Mouse (Mus musculus) lung, postnatal 0 days (tissue): ENCODE results near the gene Ltb. TPM values are rescaled to one million over a fixed set of nuclear protein-coding genes. Genes with fewer than 3 reads are reported as not detected.

Experiments used
- ATAC-seq: fragments of 200-750 bp; cut with Nextera tagmentation; 2 replicates; pipeline ENCODE4 v1.8.0; 2017; ENCODE audit warnings: moderate library complexity
- DNase-seq: peaks from one replicate; pipeline ENCODE4 v3.0.0-alpha.2; 2016; ENCODE audit warnings: low spot score
- H3K27ac ChIP-seq: fragments of 300-500 bp; sonication (generic); 2 replicates; pipeline ENCODE4 v1.5.1; 2014; ENCODE audit warnings: antibody characterized with exemption, mild to moderate bottlenecking, low read length, mixed read lengths
- H3K27me3 ChIP-seq: fragments of 300-500 bp; sonication (generic); replicated peaks from 2 replicates; pipeline ENCODE4 v1.6.1; 2014; ENCODE audit warnings: low read length, mixed read lengths; ENCODE audit not compliant: insufficient read depth
- H3K36me3 ChIP-seq: fragments of 300-500 bp; sonication (generic); 2 replicates; pipeline ENCODE4 v1.6.1; 2014; ENCODE audit warnings: low read length, mixed read lengths; ENCODE audit not compliant: insufficient read depth
- H3K4me1 ChIP-seq: fragments of 300-500 bp; sonication (generic); 2 replicates; pipeline ENCODE4 v1.6.1; 2014; ENCODE audit warnings: antibody characterized with exemption, low read depth, low read length, mixed read lengths; ENCODE audit not compliant: insufficient read depth
- H3K4me2 ChIP-seq: fragments of 300-500 bp; sonication (generic); replicated peaks from 2 replicates; pipeline ENCODE4 v1.6.1; 2014; ENCODE audit warnings: low read depth, mild to moderate bottlenecking, low read length, moderate library complexity, mixed read lengths
- H3K4me3 ChIP-seq: fragments of 300-500 bp; sonication (generic); 2 replicates; pipeline ENCODE4 v1.5.1; 2014; ENCODE audit warnings: low read depth, low read length
- H3K9ac ChIP-seq: fragments of 300-500 bp; sonication (generic); replicated peaks from 2 replicates; pipeline ENCODE4 v1.6.1; 2014; ENCODE audit warnings: low read depth, mild to moderate bottlenecking
- H3K9me3 ChIP-seq: fragments of 300-500 bp; sonication (generic); 2 replicates; pipeline ENCODE4 v1.6.1; 2016; ENCODE audit warnings: low read length, mixed read lengths
- CTCF ChIP-seq: IDR thresholded peaks from 2 replicates; pipeline ENCODE4 v1.5.1; 2016; ENCODE audit warnings: antibody characterized with exemption, mild to moderate bottlenecking
- EP300 ChIP-seq: IDR thresholded peaks from 2 replicates; pipeline ENCODE4 v1.6.1; 2016; ENCODE audit warnings: antibody characterized with exemption, mild to moderate bottlenecking, control low read depth
- WGBS: fragments of 180-500 bp; shearing (Covaris S2); extraction: QIAGEN DNeasy Blood & Tissue Kit; methylation state at CpG from one replicate; pipeline ENCODE4 v1.1.7; 2014; 5-methylcytosine and 5-hydroxymethylcytosine counted together
- polyA plus RNA-seq: library from polyadenylated mRNA; unstranded; fragments of >200 nt; fragmentation: Nextera tagmentation; extraction: Ambion mirVana; gene quantifications from 2 replicates; pipeline ENCODE4 v1.2.1, GENCODE M21; 2015

Ltb gene
- polyA plus RNA-seq, 1 experiment from 2014 or later = 2.3 TPM

- 91% methylated on average over 16 of the region's 16 CpGs for WGBS
- TF ChIP-seq EP300 = no peak
- no peak for TF ChIP-seq CTCF
- Histone ChIP-seq H3K4me2 (no peak overlapping the region), H3K27ac (no peak overlapping the region), H3K4me1 (peaks cover 6% of the 10 kb centered on the region; the same call in 1 of the 2 replicates), H3K9ac (no peak overlapping the region), H3K9me3 (no peaks in the 10 kb centered on the region), H3K27me3 (no peaks in the 10 kb centered on the region), H3K4me3 (no peak overlapping the region), H3K36me3 (peaks cover 75% of the 10 kb centered on the region)
- no peak for ATAC-seq
- no peak for DNase-seq
These were observed 35.2 kb upstream of the Ltb start for GRCm38 (mm10) chr17:35158850-35159593.

GRCm38 (mm10) chr17:35159638-35160037, 34.6 kb upstream of the Ltb start:
- peaks cover 70% of the 10 kb centered on the region for H3K36me3 ChIP-seq
- DNase-seq (no peak), ATAC-seq (no peak)
- no peak for TF ChIP-seq EP300
- no peak for TF ChIP-seq CTCF
- H3K9me3 ChIP-seq = no peaks in the 10 kb centered on the region
- H3K4me3 ChIP-seq = no peak overlapping the region
- 84% methylated on average over 7 of the region's 7 CpGs for WGBS
- no peak overlapping the region for H3K4me2 ChIP-seq
- H3K9ac ChIP-seq = no peak overlapping the region
- H3K27me3 ChIP-seq = no peaks in the 10 kb centered on the region
- H3K4me1 ChIP-seq = peaks cover 6% of the 10 kb centered on the region; the same call in 1 of the 2 replicates
- H3K27ac ChIP-seq = no peak overlapping the region

GRCm38 (mm10) chr17:35161421-35161820, 32.8 kb upstream of the Ltb start:
- Histone ChIP-seq H3K9me3 (no peaks in the 10 kb centered on the region), H3K4me3 (no peak overlapping the region), H3K4me2 (no peak overlapping the region), H3K36me3 (peaks cover 52% of the 10 kb centered on the region), H3K27me3 (no peaks in the 10 kb centered on the region), H3K27ac (no peak overlapping the region), H3K9ac (no peak overlapping the region), H3K4me1 (peaks cover 12% of the 10 kb centered on the region)
- 72% methylated on average over 11 of the region's 11 CpGs for WGBS
- DNase-seq = no peak
- ATAC-seq = no peak
- TF ChIP-seq EP300 = no peak

- Histone ChIP-seq H3K4me1 (peaks cover 12% of the 10 kb centered on the region), H3K27ac (peak overlapping the region; percentile 11; the same call in 1 of the 2 replicates), H3K36me3 (peaks cover 46% of the 10 kb centered on the region), H3K9ac (no peak overlapping the region), H3K4me3 (peak overlapping the region; percentile 97; the same call in 1 of the 2 replicates), H3K4me2 (no peak overlapping the region; the same call in 1 of the 2 replicates), H3K9me3 (no peaks in the 10 kb centered on the region), H3K27me3 (no peaks in the 10 kb centered on the region)
- WGBS = 53% methylated on average over 14 of the region's 14 CpGs
- ATAC-seq (no peak), DNase-seq (no peak)
- TF ChIP-seq EP300 (no peak), CTCF (no peak)
These were observed 32.1 kb upstream of the Ltb start for GRCm38 (mm10) chr17:35162121-35162520.

- ATAC-seq = no peak
- H3K9ac ChIP-seq = peak overlapping the region; percentile 99
- no peaks in the 10 kb centered on the region for H3K9me3 ChIP-seq
- peak; percentile 39 for DNase-seq
- peak overlapping the region; percentile 97; the same call in 1 of the 2 replicates for H3K4me3 ChIP-seq
- TF ChIP-seq CTCF = no peak
- TF ChIP-seq EP300 = no peak
- H3K27me3 ChIP-seq = no peaks in the 10 kb centered on the region
- peaks cover 40% of the 10 kb centered on the region for H3K36me3 ChIP-seq
- 0 out of 2 replicates have a peak overlapping the region, but pooled peaks have one; percentile 33 for H3K27ac ChIP-seq
- peak overlapping the region; percentile 71 for H3K4me2 ChIP-seq
- 11% methylated on average over 12 of the region's 12 CpGs for WGBS
- H3K4me1 ChIP-seq = peaks cover 12% of the 10 kb centered on the region
These were observed 31.5 kb upstream of the Ltb start for GRCm38 (mm10) chr17:35162730-35163129.

- ATAC-seq (no peak), DNase-seq (peak; percentile 37)
- Histone ChIP-seq H3K9me3 (no peaks in the 10 kb centered on the region), H3K4me1 (peaks cover 12% of the 10 kb centered on the region), H3K9ac (peak overlapping the region; percentile 99), H3K36me3 (peaks cover 33% of the 10 kb centered on the region), H3K27ac (peak overlapping the region; percentile 97), H3K27me3 (no peaks in the 10 kb centered on the region), H3K4me2 (peak overlapping the region; percentile 71), H3K4me3 (peak overlapping the region; percentile 97)
- 5% methylated on average over 8 of the region's 8 CpGs for WGBS
- no peak for TF ChIP-seq EP300
- TF ChIP-seq CTCF = no peak
These were observed 30.7 kb upstream of the Ltb start for GRCm38 (mm10) chr17:35163326-35164081.
